Mouse (Mus musculus) right cerebral cortex, postnatal 25 days (tissue): ENCODE data around the gene Arnt.
"Not testable (repeated sequence)": the region's sequence is repeated elsewhere in the genome, so short reads cannot be mapped to it uniquely, and the experiment has no call there.

Experiments used
- DNase-seq: peaks from one replicate; pipeline ENCODE4 v3.0.0; 2022

The Arnt gene

DNA sequence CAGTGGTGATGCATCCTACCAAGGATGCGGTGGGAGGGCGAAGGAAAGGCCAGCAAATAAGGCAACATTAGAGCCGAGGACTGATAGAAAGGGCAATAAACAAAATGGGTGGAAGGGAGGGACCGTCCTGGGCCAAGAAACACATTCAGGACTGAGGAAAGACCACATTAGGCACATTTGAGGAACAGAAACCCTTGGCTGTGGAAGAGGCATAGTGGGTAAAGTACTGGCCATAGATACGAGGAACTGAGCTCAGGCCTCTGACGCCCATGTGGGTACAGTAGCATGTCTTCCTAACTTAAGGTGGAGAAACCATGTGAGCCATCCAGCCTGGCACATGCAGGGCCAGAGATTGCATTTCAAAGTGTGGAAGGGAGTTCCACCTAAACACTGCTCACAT, 95.6 kb downstream of the Arnt start:
- no peak for DNase-seq

DNA sequence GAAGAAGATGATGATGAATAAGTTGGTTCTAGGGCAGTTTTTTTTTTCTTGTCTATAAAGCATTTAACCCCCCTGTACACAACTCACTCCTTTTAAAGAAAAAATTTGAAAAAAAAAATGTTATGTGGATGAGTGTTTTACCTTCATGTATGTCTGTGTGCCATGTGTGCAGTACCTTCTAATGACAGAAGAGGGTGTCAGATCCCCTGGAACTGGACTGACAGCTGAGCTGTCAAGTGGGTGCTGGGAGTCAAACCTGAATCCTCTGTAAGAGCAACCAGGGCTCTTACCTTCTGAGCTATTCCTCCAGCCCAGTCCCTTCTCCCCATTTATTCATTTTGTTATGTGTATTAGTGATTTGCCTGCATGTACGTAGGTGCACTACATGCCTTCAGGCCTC, 96.8 kb downstream of the Arnt start:
- no peak for DNase-seq

DNA sequence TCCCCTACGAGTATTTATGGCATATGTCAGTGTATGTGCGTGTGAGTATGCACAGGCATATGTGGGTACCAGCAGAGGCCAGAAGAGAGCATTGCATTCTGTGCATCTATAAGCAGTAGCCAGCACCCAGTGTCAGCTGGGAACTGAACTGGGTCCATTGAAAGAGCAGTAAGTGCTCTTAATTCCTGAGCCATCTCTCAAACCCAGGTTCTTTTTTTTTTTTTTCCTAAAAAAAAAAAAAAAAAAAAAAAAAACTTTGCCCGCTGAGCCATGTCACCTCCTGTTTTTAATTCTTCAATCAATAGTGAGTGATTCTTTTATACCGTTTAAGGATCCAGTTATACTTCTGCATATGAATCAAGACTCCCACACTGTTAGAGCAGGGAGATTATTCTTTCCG, 99.2 kb downstream of the Arnt start:
- DNase-seq, result no peak

DNA sequence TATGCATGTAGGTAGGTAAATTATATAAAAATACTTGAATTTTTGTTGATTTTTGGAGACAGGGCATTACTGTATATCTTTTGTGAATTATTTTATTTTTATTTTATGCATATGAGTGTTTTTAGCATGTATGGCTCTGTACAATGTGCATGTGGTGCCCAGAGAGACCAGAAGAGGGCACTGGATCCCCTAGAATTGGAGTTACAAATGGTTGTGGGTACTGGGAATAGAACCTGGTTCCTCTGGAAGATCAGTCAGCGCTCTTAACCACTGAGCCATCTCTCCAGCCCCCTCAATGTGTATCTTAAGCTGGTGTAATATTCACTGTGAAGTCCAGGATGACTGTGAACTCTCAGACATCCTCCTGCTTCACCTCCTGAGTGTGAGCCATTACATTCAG, 100.7 kb downstream of the Arnt start:
- DNase-seq, result no peak

DNA sequence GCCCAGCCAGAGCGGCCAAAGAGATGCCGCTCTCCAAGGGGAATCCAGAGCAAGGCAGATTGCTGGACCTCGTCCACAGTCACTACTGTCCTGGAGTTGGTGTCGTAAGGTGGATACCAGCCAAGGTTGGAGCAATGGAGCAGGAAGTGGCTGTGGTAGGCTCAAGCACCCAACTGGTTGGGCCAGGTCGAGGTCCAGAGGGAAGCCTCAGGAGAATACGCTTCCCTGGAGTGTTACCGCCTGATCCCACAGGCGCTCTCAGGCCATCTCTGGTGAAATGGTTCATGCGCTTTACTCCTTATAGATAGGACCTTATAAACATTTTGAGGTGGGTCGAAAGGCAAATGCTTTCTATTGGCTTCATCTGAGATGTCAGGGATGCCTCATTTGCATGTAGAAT, 104.7 kb downstream of the Arnt start:
- no peak for DNase-seq

DNA sequence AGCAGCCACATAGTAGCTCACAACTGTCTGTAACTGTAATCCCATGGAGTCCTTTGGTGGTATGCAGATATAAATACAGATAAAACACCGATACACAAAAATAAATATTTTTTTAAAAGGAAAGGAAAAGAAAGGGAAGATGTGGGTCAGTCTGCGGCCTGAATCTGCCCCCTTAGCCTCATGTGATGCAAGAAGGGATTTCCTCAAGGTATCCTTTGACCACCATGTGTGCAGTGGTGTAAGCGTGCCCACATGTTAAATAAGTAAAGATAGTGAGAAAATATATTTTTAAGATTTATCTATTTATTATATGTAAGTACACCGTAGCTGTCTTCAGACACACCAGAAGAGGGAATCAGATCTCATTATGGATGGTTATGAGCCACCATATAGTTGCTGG, 105.6 kb downstream of the Arnt start:
- DNase-seq, result no peak

DNA sequence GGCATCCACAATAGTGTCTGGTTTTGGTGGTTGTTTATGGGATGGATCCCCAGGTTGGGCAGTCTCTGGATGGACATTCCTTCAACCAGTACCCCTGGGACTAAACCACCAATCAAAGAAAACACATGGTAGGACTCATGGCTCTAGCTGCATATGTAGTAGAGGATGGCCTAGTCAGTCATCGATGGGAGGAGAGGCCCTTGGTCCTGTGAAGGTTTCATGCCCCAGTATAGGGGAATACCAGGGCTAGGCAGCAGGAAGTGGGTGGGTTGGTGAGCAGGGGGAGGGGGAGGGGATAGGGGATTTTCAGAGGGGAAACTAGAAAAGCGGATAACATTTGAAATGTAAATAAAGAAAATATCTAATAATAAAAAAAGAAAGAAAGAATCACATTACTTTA, 107.0 kb downstream of the Arnt start:
- not testable (repeated sequence) for DNase-seq

DNA sequence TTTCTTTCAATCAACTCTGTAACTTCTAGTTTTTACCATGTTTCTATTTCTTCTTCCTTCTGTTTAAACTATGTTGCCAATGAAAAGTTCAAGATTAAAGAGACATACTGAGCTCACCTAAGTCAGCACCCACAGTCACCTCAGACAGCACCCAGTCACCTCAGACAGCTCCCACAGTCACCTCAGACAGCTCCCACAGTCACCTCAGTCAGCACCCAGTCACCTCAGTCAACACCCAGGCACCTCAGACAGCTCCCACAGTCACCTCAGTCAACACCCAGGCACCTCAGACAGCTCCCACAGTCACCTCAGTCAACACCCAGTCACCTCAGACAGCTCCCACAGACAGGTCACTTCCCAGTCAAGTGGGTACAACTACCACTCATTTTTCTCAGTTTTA, 108.0 kb downstream of the Arnt start:
- DNase-seq, result no peak

DNA sequence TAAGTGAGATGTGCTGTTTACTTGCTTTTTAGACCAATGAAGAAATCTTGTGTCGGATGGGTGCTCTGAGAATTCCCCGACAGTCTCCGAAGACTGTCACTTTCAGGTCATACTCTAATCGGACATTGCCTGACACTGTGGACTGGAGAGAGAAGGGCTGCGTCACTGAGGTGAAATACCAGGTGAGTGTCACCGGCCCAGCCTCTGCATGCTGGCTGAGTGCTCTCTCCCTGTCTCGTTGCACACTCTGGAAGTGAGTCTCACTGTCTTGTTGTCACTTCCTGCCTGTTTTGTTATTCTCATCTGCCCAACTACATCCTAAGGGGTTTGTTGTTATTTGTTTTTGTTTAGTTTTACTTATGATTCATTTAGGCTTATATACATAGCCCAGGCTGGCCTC, 108.8 kb downstream of the Arnt start:
- DNase-seq, result no peak
